Mouse (Mus musculus) forebrain, embryonic 12.5 days (tissue): ENCODE measurements around the gene Kmt5a. TPM values are rescaled to one million over a fixed set of nuclear protein-coding genes. Genes with fewer than 3 reads are reported as not detected.
"Not testable (repeated sequence)": the region's sequence is repeated elsewhere in the genome, so short reads cannot be mapped to it uniquely, and the experiment has no call there.

Experiments used
- ATAC-seq: fragments of 200-750 bp; cut with Nextera tagmentation; 2 replicates; pipeline ENCODE4 v1.8.0; 2017; ENCODE audit warnings: moderate TSS enrichment; ENCODE audit not compliant: low FRiP score
- H3K27ac ChIP-seq: fragments of 300-500 bp; sonication (generic); 2 replicates; pipeline ENCODE4 v1.5.1; 2016; ENCODE audit warnings: mild to moderate bottlenecking
- H3K27me3 ChIP-seq: fragments of 300-500 bp; sonication (generic); 2 replicates; pipeline ENCODE4 v1.6.1; 2016; ENCODE audit warnings: mild to moderate bottlenecking
- H3K36me3 ChIP-seq: fragments of 300-500 bp; sonication (generic); replicated peaks from 2 replicates; pipeline ENCODE4 v1.6.1; 2016; ENCODE audit warnings: mild to moderate bottlenecking
- H3K4me1 ChIP-seq: fragments of 300-500 bp; sonication (generic); 2 replicates; pipeline ENCODE4 v1.6.1; 2016
- H3K4me2 ChIP-seq: fragments of 300-500 bp; sonication (generic); 2 replicates; pipeline ENCODE4 v1.6.1; 2016; ENCODE audit warnings: mild to moderate bottlenecking, moderate library complexity
- H3K4me3 ChIP-seq: fragments of 300-500 bp; sonication (generic); replicated peaks from 2 replicates; pipeline ENCODE4 v1.5.1; 2016; ENCODE audit warnings: mild to moderate bottlenecking
- H3K9ac ChIP-seq: fragments of 300-500 bp; sonication (generic); 2 replicates; pipeline ENCODE4 v1.6.1; 2016; ENCODE audit warnings: mild to moderate bottlenecking
- H3K9me3 ChIP-seq: fragments of 300-500 bp; sonication (generic); 2 replicates; pipeline ENCODE4 v1.6.1; 2016
- WGBS: fragments of 180-500 bp; shearing (Covaris S2); methylation state at CpG from one replicate; pipeline ENCODE4 v1.1.7; 2016; 5-methylcytosine and 5-hydroxymethylcytosine counted together
- polyA plus RNA-seq: library from polyadenylated mRNA; unstranded; fragments of >200 nt; fragmentation: Nextera tagmentation; extraction: Ambion mirVana; gene quantifications from 2 replicates; pipeline ENCODE4 v1.2.1, GENCODE M21; 2016

The Kmt5a gene
- polyA plus RNA-seq, 1 experiment from 2014 or later: 59.7 TPM

GRCm38 (mm10) chr5:124493455-124493854, 53.7 kb downstream of the Kmt5a start:
- ATAC-seq: no peak
- 86% methylated on average over 11 of the region's 11 CpGs for WGBS
- peaks cover 78% of the 10 kb centered on the region for H3K36me3 ChIP-seq

GRCm38 (mm10) chr5:124495547-124495946, 55.8 kb downstream of the Kmt5a start:
- H3K27ac ChIP-seq: peak overlapping the region; percentile 37
- H3K4me2 ChIP-seq: no peak overlapping the region

More at GRCm38 (mm10) chr5:124493455-124493854, 53.7 kb downstream of the Kmt5a start:
- Histone ChIP-seq H3K9ac (0 out of 2 replicates have a peak overlapping the region, but pooled peaks have one; percentile 29), H3K4me1 (peaks cover 8% of the 10 kb centered on the region; the same call in 1 of the 2 replicates), H3K27me3 (no peaks in the 10 kb centered on the region), H3K4me3 (no peak overlapping the region), H3K4me2 (no peak overlapping the region), H3K9me3 (no peaks in the 10 kb centered on the region), H3K27ac (no peak overlapping the region)

GRCm38 (mm10) chr5:124496614-124497514, 57.1 kb downstream of the Kmt5a start:
- Histone ChIP-seq H3K9ac (no peak overlapping the region), H3K27ac (0 out of 2 replicates have a peak overlapping the region, but pooled peaks have one; percentile 37), H3K4me3 (no peak overlapping the region), H3K36me3 (peaks cover 68% of the 10 kb centered on the region), H3K4me2 (no peak overlapping the region), H3K27me3 (no peaks in the 10 kb centered on the region), H3K4me1 (peaks cover 11% of the 10 kb centered on the region), H3K9me3 (no peaks in the 10 kb centered on the region)
- WGBS: 88% methylated on average over 15 of the region's 15 CpGs
- ATAC-seq: no peak

More at GRCm38 (mm10) chr5:124495547-124495946, 55.8 kb downstream of the Kmt5a start:
- H3K4me1 ChIP-seq: peaks cover 11% of the 10 kb centered on the region
- H3K9me3 ChIP-seq: no peaks in the 10 kb centered on the region
- no peak overlapping the region for H3K4me3 ChIP-seq
- H3K27me3 ChIP-seq: no peaks in the 10 kb centered on the region
- H3K36me3 ChIP-seq: peaks cover 72% of the 10 kb centered on the region
- peak; percentile 20; the same call in 1 of the 2 replicates for ATAC-seq
- 71% methylated on average over 7 of the region's 7 CpGs for WGBS
- no peak overlapping the region for H3K9ac ChIP-seq

- 85% methylated on average over 9 of the region's 9 CpGs for WGBS
- Histone ChIP-seq H3K36me3 (peaks cover 66% of the 10 kb centered on the region), H3K4me3 (no peak overlapping the region), H3K4me1 (peaks cover 11% of the 10 kb centered on the region), H3K4me2 (no peak overlapping the region), H3K9me3 (no peaks in the 10 kb centered on the region), H3K27me3 (no peaks in the 10 kb centered on the region), H3K9ac (no peak overlapping the region), H3K27ac (no peak overlapping the region)
- ATAC-seq: no peak
These were observed 58.6 kb downstream of the Kmt5a start for GRCm38 (mm10) chr5:124498221-124498876.

GRCm38 (mm10) chr5:124499001-124499400, 59.3 kb downstream of the Kmt5a start:
- no peak for ATAC-seq
- no peaks in the 10 kb centered on the region for H3K9me3 ChIP-seq
- no peak overlapping the region for H3K27ac ChIP-seq
- H3K9ac ChIP-seq: no peak overlapping the region
- H3K4me3 ChIP-seq: no peak overlapping the region
- H3K27me3 ChIP-seq: no peaks in the 10 kb centered on the region
- H3K36me3 ChIP-seq: peaks cover 66% of the 10 kb centered on the region
- H3K4me1 ChIP-seq: peaks cover 11% of the 10 kb centered on the region
- no peak overlapping the region for H3K4me2 ChIP-seq
- 14% methylated on average over 5 of the region's 5 CpGs for WGBS

- not testable (repeated sequence) for H3K27me3 ChIP-seq, ATAC-seq, H3K9ac ChIP-seq, H3K4me2 ChIP-seq, H3K9me3 ChIP-seq, H3K27ac ChIP-seq, H3K4me3 ChIP-seq
- 76% methylated on average over 3 of the region's 4 CpGs for WGBS
- peaks cover 11% of the 10 kb centered on the region for H3K4me1 ChIP-seq
- peaks cover 59% of the 10 kb centered on the region for H3K36me3 ChIP-seq
These were observed 60.3 kb downstream of the Kmt5a start for GRCm38 (mm10) chr5:124500037-124500436.

- Histone ChIP-seq H3K4me2 (no peak overlapping the region), H3K36me3 (peaks cover 53% of the 10 kb centered on the region), H3K4me3 (no peak overlapping the region), H3K9me3 (no peaks in the 10 kb centered on the region), H3K9ac (no peak overlapping the region), H3K27me3 (no peaks in the 10 kb centered on the region), H3K4me1 (peaks cover 8% of the 10 kb centered on the region), H3K27ac (no peak overlapping the region)
- 89% methylated on average over 3 of the region's 3 CpGs for WGBS
- ATAC-seq: no peak
These were observed 60.8 kb downstream of the Kmt5a start for GRCm38 (mm10) chr5:124500573-124500972.

- Histone ChIP-seq H3K27ac (no peak overlapping the region), H3K4me3 (no peak overlapping the region), H3K9me3 (no peaks in the 10 kb centered on the region), H3K27me3 (no peaks in the 10 kb centered on the region), H3K4me2 (no peak overlapping the region), H3K36me3 (peaks cover 47% of the 10 kb centered on the region), H3K9ac (no peak overlapping the region), H3K4me1 (peaks cover 3% of the 10 kb centered on the region)
- ATAC-seq: no peak
- WGBS: 93% methylated on average over 10 of the region's 10 CpGs
These were observed 61.8 kb downstream of the Kmt5a start for GRCm38 (mm10) chr5:124501541-124501940.

- Histone ChIP-seq H3K27me3 (no peaks in the 10 kb centered on the region), H3K9ac (no peak overlapping the region), H3K36me3 (peaks cover 36% of the 10 kb centered on the region), H3K4me2 (no peak overlapping the region), H3K4me1 (peaks cover 3% of the 10 kb centered on the region), H3K27ac (no peak overlapping the region), H3K4me3 (no peak overlapping the region), H3K9me3 (no peaks in the 10 kb centered on the region)
- ATAC-seq: no peak
- WGBS: 66% methylated on average over 14 of the region's 14 CpGs
These were observed 64.0 kb downstream of the Kmt5a start for GRCm38 (mm10) chr5:124503742-124504141.

- no peak overlapping the region for H3K4me3 ChIP-seq
- no peaks in the 10 kb centered on the region for H3K4me1 ChIP-seq
- H3K27me3 ChIP-seq: no peaks in the 10 kb centered on the region
- no peak overlapping the region for H3K9ac ChIP-seq
- no peak overlapping the region for H3K4me2 ChIP-seq
- no peak overlapping the region for H3K27ac ChIP-seq
- no peaks in the 10 kb centered on the region for H3K9me3 ChIP-seq
- WGBS: over 99% methylated on average over 4 of the region's 4 CpGs
- no peak for ATAC-seq
- H3K36me3 ChIP-seq: peaks cover 39% of the 10 kb centered on the region
These were observed 65.5 kb downstream of the Kmt5a start for GRCm38 (mm10) chr5:124505235-124505634.

GRCm38 (mm10) chr5:124506731-124507359, 67.1 kb downstream of the Kmt5a start:
- Histone ChIP-seq H3K27ac (no peak overlapping the region), H3K4me2 (no peak overlapping the region), H3K27me3 (no peaks in the 10 kb centered on the region), H3K4me1 (no peaks in the 10 kb centered on the region), H3K9ac (no peak overlapping the region), H3K4me3 (no peak overlapping the region), H3K9me3 (no peaks in the 10 kb centered on the region), H3K36me3 (peaks cover 37% of the 10 kb centered on the region)
- WGBS: 88% methylated on average over 10 of the region's 10 CpGs
- no peak for ATAC-seq

GRCm38 (mm10) chr5:124509200-124509599, 69.5 kb downstream of the Kmt5a start:
- Histone ChIP-seq H3K4me2 (no peak overlapping the region), H3K9me3 (no peaks in the 10 kb centered on the region), H3K9ac (no peak overlapping the region), H3K27me3 (no peaks in the 10 kb centered on the region), H3K27ac (no peak overlapping the region), H3K4me3 (no peak overlapping the region), H3K36me3 (peaks cover 36% of the 10 kb centered on the region), H3K4me1 (no peaks in the 10 kb centered on the region)
- WGBS: 96% methylated on average over 6 of the region's 6 CpGs
- ATAC-seq: no peak
